Mouse (Mus musculus) right cerebral cortex, postnatal 36 days (tissue): Measurements from ENCODE around the gene Nisch.

ENCODE experiments used
- DNase-seq, 2 experiments: peaks; one replicate each; pipeline ENCODE4 v3.0.0; 2022; ENCODE audit warnings: low spot score in 2 of 2, mixed read lengths in 1 of 2

Nisch gene

DNA sequence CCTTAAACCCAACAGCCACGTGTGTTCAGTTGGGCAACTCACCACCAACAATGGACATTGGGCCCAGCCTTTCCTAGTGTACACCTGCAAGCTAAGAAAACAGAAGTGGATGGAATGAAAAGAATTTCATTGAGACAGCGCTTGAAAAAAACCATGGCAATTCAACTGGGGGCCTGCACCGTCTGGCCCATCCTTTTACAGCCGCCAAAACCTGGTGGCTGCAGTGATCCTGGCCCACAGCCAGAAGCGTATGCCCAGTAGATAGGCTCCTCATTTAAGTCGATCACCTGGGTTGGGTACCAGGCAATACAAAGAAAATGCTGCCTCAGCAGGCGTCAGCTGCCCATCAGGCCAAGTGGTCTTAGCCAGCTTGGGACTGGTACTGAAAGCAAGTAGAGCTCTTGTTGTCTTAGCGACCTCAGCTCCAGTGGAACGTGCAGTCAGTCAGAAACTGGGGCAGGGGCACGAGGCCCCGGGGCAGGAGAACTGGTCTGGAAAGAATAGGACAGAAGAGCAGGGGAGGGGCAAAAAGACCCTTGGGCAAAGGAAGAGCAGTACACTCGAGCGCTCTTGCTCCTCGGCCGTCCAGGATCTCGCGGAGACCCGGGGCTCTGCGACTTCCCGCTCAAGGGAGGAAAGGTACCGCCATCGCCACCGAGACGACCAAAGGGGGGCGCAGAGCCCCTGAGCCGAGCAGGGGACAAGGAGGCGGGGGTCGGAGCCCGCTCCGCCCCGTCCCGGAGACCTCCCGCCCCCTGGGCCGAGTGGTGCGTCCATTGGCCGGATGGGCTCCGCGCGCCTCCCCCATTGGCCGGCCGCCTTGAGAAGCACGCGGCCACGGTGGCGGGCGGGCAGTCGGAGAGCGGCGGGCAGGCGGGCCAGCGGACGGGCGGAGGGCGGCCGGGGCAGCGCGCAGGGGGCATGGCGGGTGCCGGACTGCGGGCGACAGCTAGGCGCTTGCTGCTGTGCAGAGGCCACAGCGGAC lies 86.2 kb downstream of the Nisch start, which contains the start of gene Nt5dc2:
TSS of gene Nt5dc2 (plus strand) at position 818 of the 985 bp plus-strand sequence.
- peak in 1 of 2 experiments; percentile 39 for DNase-seq

DNA sequence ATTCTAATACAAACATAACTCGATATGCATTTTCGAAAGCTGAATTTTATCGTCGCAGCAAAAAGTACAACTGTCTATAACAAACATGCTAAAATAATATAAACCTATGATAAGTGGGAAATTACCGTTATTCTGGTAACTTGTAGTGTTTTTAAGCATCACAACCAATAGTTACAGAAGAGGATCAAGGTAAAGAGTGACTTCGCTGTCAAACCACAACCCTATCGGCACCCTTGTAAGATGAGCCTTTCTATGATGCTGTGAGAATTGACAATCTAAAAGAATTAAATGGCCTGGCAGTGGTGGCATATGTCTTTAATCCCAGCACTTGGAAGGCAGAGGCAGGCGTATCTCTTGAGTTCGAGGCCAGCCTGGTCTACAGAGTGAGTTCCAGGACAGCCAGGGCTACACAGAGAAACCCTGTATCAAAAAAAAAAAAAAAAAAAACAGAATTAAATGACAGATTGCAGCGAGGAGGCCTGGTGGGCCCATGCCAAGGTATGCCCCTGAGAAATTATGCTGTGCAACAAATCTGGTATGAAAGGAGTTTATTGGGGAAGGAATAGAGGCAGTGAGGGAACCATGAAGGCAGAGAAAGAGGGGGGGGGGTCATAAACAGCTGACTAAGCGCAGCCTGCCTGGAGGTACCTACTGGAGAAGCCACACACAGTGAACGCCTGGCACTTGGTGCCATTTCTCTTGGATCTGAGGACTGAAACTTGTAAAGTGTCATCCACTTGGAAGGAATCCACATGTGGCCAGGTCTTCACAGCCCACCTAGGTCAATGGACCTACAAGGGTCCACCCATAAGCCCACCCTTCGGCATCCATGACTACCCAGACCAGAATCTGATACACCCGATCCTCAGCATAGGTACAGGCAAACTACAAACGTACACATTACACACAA lies 87.2 kb downstream of the Nisch start:
- no peak for DNase-seq

DNA sequence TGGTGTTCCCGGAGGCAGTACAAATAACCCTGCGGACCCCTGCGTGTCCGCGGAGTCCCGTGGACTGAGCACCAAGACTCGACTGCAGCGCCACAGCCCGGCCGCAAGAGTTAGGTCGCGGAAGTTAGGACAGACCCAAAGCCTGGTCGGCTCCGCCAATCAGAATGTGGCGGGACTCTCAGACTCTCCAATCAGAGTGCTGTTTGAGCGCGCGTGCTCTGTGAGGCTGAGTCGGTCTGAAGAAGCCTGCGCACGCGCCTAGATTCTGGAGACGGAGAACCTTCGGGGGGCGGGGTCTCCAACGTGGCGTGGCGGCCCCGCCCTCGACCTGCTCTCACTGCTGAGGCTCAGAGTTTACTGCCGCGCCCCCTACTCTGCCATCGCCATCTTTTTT lies 87.9 kb downstream of the Nisch start, which contains the start of gene Smim4:
TSS of gene Smim4 (minus strand) at position 131 of the 394 bp plus-strand sequence.
- peak; percentile 97 to 98 for DNase-seq

DNA sequence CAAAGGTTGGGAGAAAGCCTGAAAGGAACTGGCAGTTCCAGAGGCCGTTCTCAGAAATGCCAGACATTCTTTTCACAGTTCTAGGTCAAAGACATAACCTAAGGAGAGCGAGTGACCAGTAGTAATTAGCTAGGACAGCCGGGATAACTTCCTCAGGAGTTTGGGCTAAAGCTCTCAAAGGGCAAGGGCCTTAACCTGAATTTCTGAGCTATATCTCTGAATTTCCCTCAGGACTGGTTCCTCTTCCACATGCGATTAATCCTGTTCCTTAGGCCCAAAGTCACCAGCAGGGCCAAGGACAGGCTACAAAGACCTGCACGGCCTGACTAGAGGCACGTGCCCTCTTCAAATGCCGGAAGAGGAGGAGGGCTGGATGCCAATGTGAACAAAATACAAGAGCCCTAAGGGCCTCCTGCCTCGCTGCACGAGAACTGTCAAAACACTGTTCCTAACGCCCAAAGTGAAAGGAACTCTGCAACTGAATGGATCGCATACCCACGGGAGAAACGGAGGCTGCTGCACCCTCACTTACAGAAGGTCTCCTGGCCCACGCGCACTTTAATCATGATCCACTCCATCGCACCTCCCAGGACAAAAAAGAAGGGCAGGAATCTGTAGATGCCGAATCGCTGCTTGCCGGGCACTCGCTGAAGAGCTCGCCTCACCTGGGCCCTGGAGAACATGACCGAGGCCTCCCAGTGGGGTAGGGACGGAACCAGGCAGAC lies 88.5 kb downstream of the Nisch start:
- DNase-seq, result no peak

DNA sequence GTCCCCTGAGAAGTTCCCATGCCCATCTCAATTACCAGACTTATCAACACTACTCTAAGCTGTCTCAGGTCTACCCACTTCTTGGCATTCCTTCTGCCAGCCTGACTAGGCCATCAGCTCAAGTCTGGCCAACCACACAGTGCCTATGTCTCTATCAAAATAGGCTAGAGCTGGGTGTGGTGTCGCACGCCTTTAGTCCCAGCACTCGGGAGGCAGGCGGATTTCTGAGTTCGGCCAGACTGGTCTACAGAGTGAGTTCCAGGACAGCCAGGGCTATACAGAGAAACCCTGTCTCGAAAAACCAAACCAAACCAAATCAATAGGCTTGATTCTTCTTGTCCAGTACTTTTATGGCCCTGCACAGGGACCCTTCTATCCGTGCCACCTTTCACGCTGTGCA lies 89.9 kb downstream of the Nisch start:
- DNase-seq, result no peak

DNA sequence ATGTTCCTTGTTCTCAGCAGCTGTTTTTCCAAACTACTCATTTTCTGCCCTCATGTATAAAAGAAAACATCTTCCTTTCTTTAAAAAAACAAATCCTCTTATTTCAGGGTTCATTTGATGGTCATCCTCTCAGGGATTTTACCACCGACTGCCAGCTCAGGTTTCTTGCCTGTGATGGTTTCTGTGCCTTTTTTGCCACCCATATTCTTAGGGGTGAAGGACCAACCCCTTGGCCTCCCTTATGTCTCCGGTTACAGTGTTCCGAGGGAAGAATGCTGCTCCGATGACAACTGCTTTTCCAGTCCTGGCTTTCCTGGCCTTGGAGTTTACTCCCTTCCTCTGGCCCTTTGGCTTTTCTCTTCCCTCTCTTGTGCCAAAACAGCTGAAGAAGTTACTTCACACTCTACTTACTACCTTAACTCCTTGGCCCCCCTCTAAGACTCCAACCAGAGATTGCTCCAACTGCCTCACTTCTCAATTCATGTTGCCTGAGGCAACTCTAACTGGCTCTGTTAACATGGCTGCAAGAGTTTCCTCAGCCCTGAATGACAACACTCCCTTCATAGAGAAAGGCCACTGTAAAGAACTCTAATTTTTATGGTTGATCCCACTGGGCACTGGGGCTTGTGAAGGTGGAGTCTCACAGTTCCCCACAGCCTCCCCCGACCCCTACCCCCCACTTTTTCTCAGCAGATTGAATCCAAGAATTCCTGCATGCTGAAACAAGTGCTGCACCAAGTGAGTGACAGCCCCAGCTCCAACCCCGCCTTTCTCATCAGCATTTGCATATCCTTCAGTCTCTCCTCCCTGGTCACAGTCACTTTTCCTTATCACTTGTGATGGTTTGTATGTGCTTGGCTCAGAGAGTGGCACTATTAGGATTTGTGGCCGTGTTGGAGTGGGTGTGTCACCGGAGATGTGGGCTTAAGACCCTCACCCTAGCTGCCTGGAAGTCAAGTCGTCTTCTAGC lies 91.4 kb downstream of the Nisch start:
- no peak for DNase-seq
